Mouse (Mus musculus): Measurements from ENCODE around the gene Kif6. TPM values are rescaled to one million over a fixed set of nuclear protein-coding genes. Genes with fewer than 3 reads are reported as not detected.

Gene Kif6
- total RNA-seq, 2 experiments from 2014 or later: not detected

DNA sequence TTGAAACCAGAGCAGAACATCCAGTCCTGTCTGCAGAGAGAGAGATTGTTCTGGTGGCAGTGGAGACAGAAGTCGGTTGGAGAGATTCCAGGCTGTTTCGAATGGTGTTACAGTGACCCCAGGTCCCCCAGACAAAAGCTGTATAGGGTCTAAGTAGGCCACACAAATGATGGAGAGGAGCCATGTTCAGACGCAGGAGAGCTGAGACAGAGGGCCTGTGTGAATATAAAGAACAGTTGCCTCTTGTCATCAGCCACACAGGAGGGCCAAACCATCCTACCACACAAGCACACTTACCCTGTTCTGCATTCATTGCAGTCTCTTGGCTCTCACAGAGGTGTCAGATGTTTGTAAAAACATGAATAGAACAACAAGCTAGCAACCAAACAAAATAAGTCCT lies 37.4 kb downstream of the Kif6 start:
- ATAC-seq (replicated peaks; ENCODE audit: low FRiP score, low TSS enrichment, poor library complexity, severe bottlenecking): no peak

DNA sequence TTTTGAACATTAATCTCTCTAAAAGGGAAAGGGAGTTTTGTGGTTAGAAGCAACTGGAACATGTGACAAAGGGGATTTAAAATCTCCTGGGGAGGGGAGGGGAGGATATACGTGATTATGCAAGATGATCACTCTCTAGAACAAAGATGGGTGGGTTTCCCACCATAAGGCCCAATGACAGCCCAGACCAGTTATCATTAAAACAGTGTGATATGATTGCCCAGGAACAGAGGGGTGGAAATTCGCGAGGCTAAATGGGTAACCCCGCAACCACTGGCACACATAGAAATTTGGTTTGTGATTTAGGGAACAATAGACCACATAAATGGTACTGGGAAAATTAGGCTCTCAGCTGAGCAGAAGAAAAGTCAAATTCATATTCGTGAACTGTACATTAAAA lies 37.9 kb downstream of the Kif6 start:
- no peak for ATAC-seq (replicated peaks; ENCODE audit: low FRiP score, low TSS enrichment, poor library complexity, severe bottlenecking)

DNA sequence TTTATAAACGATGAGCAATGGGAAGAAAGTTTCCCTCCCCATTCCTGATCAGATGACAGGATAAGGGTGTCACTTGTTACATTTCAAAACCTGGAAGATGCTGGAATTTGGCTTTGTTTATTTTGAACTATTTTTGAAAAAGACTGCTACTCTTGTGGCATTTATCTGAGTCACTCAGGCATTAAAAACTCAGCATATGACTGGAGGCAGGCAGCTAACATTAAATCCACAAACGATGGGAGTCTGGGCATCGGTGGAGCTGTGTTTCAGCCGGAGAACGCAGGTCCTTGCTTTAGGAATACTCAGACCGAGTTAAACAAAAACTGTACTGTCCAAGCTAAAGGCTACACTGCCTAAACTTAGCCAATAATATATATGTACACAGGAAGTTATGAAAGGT lies 46.7 kb downstream of the Kif6 start:
- no peak for ATAC-seq (replicated peaks; ENCODE audit: low FRiP score, low TSS enrichment, poor library complexity, severe bottlenecking)

DNA sequence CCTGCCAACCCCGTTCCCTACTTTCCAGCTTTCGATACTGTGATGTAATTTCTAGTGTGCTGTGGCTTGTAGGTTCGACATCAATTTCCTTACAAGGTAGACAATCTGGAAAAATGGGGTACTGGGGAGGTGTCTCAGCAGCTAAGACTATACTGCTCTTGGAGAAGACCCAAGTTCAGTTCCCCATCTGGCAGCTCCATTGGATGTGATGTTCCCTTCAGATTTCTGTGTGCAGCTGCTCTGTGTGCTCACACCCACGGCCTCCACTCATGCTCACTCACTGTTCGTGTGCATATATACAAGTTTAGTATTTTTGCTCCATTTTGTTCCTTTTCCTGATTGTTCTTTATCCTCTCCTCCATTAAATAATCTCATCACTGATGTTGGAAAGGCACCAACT lies 51.8 kb downstream of the Kif6 start:
- no peak for ATAC-seq (replicated peaks; ENCODE audit: low FRiP score, low TSS enrichment, poor library complexity, severe bottlenecking)

DNA sequence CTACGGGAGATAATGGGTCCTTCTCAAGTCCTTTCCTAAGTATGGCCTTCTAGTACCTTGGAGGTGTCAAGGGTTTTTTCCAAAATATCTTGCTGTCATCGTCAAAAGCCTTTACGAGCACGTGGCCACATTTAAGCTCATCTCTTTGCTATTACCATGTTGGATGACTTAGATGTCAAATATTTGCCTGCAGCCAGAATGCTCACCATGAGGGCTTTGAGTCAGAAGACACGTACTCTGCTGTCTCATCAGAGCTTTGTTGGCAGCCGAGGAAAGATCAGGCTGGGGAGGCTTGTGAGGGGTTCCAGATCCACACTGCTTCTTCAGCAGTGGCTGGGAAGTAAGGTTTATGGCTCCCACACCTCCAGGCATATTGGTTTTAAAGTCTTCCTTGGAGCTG lies 53.4 kb downstream of the Kif6 start:
- ATAC-seq (replicated peaks; ENCODE audit: low FRiP score, low TSS enrichment, poor library complexity, severe bottlenecking): no peak

DNA sequence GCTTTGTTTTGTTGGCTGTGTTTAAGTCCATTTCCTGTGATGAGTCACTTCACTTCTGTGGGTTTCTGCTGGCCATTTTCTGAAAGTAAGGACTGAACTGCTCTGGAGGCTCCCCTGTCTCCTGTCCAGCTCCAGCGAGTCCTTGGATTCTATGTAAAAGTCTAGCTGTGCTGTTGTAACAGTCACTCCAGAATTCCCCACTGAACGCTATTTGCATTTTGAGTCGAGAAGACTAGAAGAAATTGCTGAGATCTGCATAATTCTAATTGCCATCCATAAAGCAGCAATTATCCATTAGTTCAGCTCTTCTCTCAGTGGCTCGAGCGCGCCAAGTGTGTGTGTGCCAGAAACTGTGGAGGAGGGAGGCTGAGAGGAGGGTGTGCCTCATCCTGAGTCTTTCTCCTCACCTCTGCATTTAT lies 57.0 kb downstream of the Kif6 start:
- no peak for ATAC-seq (replicated peaks; ENCODE audit: low FRiP score, low TSS enrichment, poor library complexity, severe bottlenecking)

DNA sequence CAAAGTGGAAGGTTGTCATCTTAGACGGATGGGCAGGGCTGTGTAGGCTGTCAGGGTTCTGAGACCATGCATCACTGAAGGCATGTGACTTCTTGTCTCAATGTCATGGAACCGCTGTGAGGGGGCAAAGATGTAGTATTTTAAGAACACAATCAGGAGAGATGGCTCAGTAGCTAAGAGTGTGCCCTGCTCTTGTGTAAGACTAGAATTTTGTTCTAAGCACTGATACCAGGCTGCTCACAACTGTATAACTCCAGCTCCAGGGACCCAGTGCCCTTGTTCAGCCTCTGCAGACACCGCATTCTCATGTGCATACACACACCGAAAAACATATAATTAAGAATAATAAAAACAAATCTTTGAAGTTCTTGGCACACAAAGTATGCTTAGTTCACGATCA lies 57.5 kb downstream of the Kif6 start:
- no peak for ATAC-seq (replicated peaks; ENCODE audit: low FRiP score, low TSS enrichment, poor library complexity, severe bottlenecking)

DNA sequence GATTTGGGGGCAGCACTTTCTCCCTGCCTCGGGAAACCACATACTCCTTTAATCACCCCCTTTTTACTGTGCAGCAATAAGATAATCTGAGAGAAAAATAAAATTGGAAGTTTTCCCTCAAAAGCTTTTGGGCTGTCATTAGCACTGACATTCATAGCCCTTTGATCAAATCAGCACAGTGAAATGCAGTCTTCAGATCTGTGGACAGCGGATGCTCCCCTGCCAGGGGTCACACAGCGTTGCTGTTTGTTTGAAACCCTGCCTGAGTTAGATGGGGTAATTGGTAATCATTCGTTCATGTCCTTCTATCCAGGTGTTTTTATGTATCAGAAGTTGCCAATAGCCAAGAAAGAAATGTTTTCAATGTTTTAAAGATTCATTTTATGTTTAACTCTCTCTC lies 60.7 kb downstream of the Kif6 start:
- ATAC-seq (replicated peaks; ENCODE audit: low FRiP score, low TSS enrichment, poor library complexity, severe bottlenecking): no peak

DNA sequence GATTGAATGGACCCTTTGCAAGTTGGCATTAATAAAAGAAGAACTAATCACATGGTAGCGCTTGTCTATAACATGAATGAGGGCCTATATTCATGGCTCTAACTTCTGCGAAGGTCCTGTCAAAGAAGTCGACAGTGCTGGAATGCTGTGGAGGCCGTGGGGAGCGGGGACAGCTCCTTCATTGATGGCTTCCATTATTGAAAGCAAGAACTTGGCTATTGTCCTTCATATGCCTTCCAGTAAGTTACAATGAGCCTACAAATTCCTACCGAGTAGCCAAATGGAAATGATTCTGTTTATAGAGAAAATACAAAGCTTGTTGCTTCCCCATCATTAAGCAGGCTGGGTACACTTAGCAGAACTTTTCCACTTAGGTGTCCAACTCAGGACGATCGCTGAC lies 66.5 kb downstream of the Kif6 start:
- ATAC-seq (replicated peaks; ENCODE audit: low FRiP score, low TSS enrichment, poor library complexity, severe bottlenecking): no peak

DNA sequence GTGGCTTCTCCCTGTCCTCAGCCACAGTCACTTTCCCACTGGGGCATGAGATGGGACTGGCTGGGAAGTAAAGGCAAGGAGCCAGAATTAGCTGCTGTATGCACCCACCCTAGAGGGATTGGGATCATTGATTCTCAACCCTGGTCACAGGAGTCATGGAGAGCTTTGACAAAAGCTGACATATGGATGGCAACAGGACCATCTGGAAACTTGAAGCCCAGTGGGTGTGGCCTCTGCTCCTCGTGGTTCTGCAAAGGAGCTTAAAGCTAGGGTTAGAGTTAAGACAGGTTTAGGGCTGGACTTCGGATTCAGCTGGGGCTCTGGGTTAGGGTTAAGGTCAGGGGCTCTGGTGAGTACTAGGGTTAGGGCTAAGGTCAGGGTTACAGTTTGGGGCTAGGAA lies 69.2 kb downstream of the Kif6 start:
- ATAC-seq (replicated peaks; ENCODE audit: low FRiP score, low TSS enrichment, poor library complexity, severe bottlenecking): no peak

DNA sequence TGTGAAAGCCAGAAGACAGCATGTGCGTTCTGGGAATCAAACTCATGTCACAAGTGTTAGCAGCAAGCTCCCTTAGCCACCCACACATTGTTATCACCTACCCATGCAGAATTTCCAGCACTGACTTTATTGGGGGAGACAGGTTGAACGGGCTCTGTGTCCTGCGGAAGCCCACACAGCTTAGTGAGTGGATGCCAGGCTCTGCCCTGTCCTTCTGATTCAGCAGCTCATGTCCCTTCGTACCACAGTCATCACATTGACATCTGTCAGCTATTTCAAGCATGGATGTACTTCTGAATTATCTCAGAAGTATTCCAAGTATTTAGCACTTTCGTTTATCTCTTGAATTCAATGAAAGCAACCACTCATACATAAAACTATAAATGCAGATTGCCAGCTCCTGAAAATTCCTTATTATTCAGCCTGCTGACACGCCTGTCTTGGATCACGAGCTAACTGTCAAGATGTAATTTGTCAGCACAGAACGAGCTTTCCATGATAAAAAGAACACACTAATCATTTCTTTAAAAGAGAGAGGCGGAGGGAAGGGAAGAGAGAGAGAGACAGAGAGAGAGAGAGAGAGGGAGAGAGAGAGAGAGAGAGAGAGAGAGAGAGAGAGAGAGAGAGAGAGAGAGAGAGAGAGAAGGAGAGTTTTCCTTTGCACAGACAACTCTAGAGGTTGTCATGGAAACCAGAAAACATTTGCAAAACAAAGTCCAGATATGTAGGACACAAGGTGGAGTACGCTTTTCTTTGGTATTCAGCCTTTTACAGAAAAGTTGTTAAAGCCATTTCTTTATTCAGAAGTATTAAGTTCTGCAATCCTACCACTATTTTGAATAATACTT lies 75.9 kb downstream of the Kif6 start:
- ATAC-seq (replicated peaks; ENCODE audit: low FRiP score, low TSS enrichment, poor library complexity, severe bottlenecking): no peak

DNA sequence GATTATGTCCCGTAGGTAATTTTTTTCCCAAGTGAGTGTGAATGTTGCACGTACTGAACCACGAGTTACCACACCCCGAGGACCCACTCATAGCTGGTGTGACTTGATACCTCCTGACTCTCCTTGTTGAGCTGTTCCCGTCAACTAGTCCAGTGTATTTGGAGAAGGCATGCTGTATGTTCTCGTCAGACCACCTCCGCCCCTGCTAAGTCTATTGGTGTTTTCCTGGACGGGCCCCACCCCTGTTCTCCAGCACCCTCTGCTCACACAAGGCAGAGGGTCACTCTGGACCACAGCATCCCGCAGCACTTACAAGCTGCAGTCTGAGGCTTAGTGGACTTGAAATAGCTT lies 76.5 kb downstream of the Kif6 start:
- no peak for ATAC-seq (replicated peaks; ENCODE audit: low FRiP score, low TSS enrichment, poor library complexity, severe bottlenecking)

DNA sequence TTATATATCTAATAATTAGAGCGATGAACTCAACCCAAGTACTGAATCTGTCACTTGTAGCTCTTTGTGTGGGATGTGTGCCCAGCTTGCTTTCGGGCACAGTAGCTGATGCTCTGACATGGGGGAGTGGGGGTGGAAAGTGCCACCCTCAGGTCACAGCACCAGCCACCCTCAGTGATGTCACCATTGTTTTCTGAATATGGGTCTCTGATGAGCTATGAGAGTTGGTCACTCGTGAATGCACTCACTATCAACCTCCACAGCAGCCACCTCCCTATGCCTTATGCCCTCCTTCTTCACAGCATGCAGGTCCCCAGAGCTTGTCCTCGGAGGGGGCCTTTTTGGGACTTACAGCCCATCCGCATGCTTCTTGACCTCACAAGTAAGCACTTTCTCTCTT lies 78.3 kb downstream of the Kif6 start:
- ATAC-seq (replicated peaks; ENCODE audit: low FRiP score, low TSS enrichment, poor library complexity, severe bottlenecking): no peak

DNA sequence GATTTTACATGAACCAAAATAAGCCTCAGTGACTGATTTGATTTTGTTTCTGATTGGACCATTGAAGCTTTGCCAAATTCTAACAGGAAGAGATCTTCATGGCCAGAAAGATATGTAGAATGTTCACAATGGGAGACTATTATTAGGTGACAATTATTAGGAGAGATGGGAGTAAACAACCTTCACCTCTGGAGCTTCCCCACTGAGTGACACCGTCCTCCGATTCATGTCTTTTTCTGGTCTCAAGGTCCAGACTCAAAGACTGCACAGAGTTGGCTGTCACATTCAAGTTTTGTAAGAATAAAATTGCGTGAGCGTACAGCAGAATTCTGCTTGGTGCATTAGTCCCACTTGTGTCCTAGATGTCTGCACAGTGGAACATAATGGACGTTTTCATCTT lies 82.3 kb downstream of the Kif6 start:
- ATAC-seq (replicated peaks; ENCODE audit: low FRiP score, low TSS enrichment, poor library complexity, severe bottlenecking): no peak

DNA sequence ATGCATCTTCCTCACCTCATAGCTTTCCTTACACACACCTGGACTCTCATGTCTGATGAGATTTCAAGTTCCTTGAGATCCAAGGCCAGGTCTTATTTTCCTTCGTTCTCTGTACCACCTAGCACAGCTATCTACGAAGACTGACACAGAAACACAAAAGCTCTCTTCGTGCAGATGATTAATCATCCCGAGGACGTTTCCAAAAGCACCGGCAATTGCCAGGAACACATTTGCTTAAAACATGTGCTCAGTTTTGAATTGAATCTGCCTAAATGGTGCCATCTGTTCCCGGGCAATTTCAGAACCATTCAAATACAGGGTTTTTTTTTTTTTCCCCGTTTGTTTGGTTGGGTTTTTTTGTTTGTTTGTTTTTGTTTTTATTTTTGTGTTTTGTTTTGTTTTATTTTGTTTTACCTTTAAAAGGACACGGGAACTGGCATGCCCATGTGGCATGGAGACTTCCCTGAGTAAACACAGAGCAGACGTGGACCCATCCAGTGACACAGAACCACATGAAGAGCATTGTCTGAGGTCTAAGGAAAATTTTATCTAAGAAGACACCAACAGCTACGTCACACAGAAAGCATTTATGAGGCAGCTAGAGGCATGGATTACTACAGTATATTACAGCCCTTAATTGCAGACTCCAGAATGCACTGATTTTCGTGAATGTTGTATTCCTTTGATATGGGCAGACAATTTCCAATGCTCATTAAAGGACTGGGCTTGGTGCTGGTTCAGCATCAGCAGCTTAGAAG lies 88.7 kb downstream of the Kif6 start:
- no peak for ATAC-seq (replicated peaks; ENCODE audit: low FRiP score, low TSS enrichment, poor library complexity, severe bottlenecking)

DNA sequence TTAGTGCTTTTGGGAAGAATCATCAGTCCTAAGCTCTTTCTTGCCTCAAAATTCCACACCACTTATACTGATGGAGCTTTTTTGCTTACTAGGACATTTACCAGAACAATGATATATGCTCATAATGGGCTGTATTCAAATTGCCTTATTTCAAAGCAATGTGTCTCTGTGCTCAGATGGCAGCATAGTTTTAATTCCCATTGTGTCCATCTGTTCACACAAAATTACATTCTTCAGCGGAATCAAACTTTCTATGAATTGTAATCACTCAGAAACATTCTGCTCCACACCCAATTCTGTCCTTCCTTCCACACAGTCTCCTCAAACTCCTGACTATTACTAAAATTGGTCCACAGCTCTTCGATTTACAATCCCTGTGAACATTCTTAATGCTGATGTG lies 94.3 kb downstream of the Kif6 start:
- no peak for ATAC-seq (replicated peaks; ENCODE audit: low FRiP score, low TSS enrichment, poor library complexity, severe bottlenecking)

DNA sequence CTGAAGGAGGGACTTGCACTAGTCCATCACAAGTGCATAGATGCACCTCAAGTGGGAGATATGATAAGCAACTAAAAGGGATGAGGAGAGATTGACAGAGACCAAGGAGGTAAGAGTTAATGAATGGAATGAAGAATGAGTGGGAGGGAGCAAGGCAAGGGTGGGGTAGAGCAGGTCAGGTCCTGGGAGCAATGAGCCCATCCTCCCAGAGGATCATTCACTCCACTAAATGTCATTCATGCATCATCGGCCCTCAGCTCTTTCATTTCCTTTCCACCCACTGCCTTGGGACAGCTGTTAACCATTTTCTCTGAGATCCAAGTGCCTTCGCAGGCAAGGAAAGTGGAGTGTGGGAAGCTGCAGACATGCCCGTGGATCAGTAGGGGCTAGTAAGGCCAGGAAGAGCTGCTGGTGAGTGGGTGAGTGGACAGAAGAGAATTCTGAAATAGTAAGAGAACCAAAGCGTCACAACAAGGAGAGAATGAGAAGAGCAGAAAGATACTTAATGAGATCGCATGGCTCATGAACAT lies 95.2 kb downstream of the Kif6 start:
- ATAC-seq (replicated peaks; ENCODE audit: low FRiP score, low TSS enrichment, poor library complexity, severe bottlenecking): no peak

DNA sequence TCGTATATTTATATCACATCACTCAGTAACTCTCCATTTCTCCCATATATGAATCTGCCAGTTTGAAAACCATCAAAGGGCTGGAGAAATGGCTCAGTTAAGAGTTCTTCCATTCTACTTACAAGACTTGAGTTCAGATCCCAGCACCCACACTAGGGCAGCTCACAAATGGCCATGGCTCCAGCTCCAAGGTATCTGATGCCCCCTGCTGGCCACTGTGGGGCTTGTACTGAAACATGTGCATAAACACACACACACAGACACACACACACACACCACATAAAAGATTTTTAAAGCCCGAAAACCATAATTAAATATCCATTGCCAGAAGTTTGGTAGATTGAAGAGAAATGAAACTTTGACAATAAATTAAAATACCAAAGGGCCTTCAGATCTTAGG lies 111.3 kb downstream of the Kif6 start:
- ATAC-seq (replicated peaks; ENCODE audit: low FRiP score, low TSS enrichment, poor library complexity, severe bottlenecking): no peak

DNA sequence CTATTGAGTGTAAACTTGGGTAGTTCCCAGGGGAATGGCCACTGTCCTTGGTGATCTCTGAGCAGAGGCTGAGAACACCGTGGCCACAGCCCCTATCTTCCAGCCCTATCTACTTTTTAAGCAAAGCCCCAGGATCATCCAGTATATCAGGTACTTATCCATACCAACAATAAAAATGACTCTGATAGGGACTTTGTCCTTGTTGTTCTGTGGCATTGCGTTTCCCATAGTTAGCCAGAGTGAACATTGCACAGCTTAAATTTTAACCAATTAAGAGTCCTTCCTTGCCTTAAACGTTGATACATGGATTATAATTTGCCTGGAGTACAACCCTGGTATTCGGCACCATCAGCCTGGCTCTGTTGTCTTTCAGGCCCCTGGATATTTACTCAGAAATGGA lies 112.0 kb downstream of the Kif6 start:
- ATAC-seq (replicated peaks; ENCODE audit: low FRiP score, low TSS enrichment, poor library complexity, severe bottlenecking): no peak

DNA sequence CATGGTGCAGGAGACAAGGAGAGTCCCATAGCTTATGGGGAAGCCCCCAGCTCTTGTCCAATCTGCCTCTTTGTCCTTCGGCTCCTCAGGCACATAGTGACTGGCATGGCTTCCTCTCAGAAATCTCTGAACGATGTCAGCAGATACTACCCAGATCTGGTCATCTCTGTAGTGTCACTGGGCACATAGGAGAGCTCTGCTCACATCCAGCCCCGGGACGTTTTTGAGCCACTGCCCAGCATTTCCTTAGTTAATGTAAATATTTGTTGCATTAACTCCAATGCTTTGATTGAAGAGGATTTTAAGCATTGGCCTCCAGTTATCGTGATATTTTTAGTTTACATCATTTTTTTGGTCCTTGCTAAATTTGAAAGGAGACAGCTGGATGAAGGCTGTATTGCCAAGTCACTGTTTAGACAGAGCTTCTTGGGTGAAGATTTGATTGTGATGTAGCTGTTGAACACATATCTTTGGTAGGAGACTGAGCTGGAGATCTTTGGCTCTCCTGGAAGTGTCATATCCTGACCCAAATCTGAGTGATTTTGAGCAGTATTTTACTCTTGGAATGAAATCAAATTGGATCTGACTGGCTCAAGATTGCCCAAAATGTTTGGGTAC lies 112.6 kb downstream of the Kif6 start:
- no peak for ATAC-seq (replicated peaks; ENCODE audit: low FRiP score, low TSS enrichment, poor library complexity, severe bottlenecking)

DNA sequence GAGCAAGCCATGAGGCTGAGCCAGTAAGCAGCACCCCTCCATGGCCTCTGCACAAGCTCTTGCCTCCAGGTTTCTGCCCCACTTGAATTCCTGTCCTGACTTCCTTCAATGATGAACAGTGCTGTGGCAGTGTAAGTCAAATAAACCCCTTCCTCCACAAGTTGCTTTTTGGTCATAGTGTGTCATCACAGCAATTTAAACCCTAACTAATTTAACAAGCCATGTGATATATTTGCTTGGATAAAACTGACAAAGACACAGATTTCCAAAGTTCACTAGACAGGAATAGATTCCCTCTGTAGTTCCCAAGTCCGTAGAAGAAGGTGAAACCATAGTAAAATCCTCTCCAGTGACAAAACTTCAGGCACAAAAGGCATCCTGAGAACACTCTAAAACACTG lies 114.9 kb downstream of the Kif6 start:
- ATAC-seq (replicated peaks; ENCODE audit: low FRiP score, low TSS enrichment, poor library complexity, severe bottlenecking): no peak

Measured in megakaryocyte-erythroid progenitor cell, adult 5-6 weeks (primary cell).